Mouse (Mus musculus): ENCODE measurements at regions not wholly inside any gene's neighbourhood (a gene's known extent, or its start where the extent isn't known, plus 50 kb on each side); places are given as distances from the start of the nearest gene placed in this dataset.

- no peak for TF ChIP-seq CTCF (IDR thresholded peaks at IDR 0.05)
- TF ChIP-seq EP300 (IDR thresholded peaks at IDR 0.05) = no peak
Observed at GRCm38 (mm10) chr11:66813731-66814130, 98.0 kb upstream of the Pirt start.
